Mouse (Mus musculus): ENCODE measurements around the gene Acbd5.

The Acbd5 gene

GRCm38 (mm10) chr2:23068894-23069744 lies 1.2 kb downstream of the Acbd5 start:
- peak; percentile 95 to 97 for DNase-seq

- no peak for DNase-seq
These were observed 2.5 kb downstream of the Acbd5 start for GRCm38 (mm10) chr2:23070491-23070890.

GRCm38 (mm10) chr2:23071406-23071805 lies 3.4 kb downstream of the Acbd5 start:
- DNase-seq, result no peak

GRCm38 (mm10) chr2:23075846-23076245 lies 7.9 kb downstream of the Acbd5 start:
- no peak for DNase-seq

- DNase-seq, result no peak
These were observed 8.8 kb downstream of the Acbd5 start for GRCm38 (mm10) chr2:23076783-23077182.

- no peak for DNase-seq
These were observed 9.7 kb downstream of the Acbd5 start for GRCm38 (mm10) chr2:23077693-23078092.

GRCm38 (mm10) chr2:23078588-23078987 lies 10.6 kb downstream of the Acbd5 start:
- DNase-seq, result no peak

- no peak for DNase-seq
These were observed 16.6 kb downstream of the Acbd5 start for GRCm38 (mm10) chr2:23084540-23084939.

- peak in 1 of 2 experiments; percentile 16 for DNase-seq
These were observed 24.2 kb downstream of the Acbd5 start for GRCm38 (mm10) chr2:23092216-23092615.

- DNase-seq, result no peak
These were observed 29.1 kb downstream of the Acbd5 start for GRCm38 (mm10) chr2:23097028-23097427.

- no peak for DNase-seq
These were observed 34.3 kb downstream of the Acbd5 start for GRCm38 (mm10) chr2:23102266-23102665.

GRCm38 (mm10) chr2:23119573-23119972 lies 51.6 kb downstream of the Acbd5 start:
- no peak for DNase-seq

- no peak for DNase-seq
These were observed 87.2 kb downstream of the Acbd5 start for GRCm38 (mm10) chr2:23155199-23155621.

GRCm38 (mm10) chr2:23155777-23156607 lies 88.0 kb downstream of the Acbd5 start, which contains the start of the genes Mastl and Yme1l1:
Mastl (minus strand) TSS chr2:23156024.
Yme1l1 (plus strand) TSS chr2:23156369.
- DNase-seq, result peak; percentile 98 to 99

- no peak for DNase-seq
These were observed 88.7 kb downstream of the Acbd5 start for GRCm38 (mm10) chr2:23156608-23157081.

Measured in kidney, postnatal 4 days (tissue).